Mouse (Mus musculus) hindbrain, postnatal 0 days (tissue): ENCODE measurements around the gene Sned1. TPM values are rescaled to one million over a fixed set of nuclear protein-coding genes. Genes with fewer than 3 reads are reported as not detected.
A peak's percentile ranks its signal among the peaks of the same experiment; 100 is the strongest.

Experiments used
- ATAC-seq: fragments of 200-750 bp; cut with Nextera tagmentation; 2 replicates; pipeline ENCODE4 v1.8.0; 2017; ENCODE audit warnings: mild to moderate bottlenecking, moderate TSS enrichment, moderate library complexity
- DNase-seq: peaks from one replicate; pipeline ENCODE4 v3.0.0-alpha.2; 2015; ENCODE audit warnings: low spot score
- H3K27ac ChIP-seq: fragments of 300-500 bp; sonication (generic); 2 replicates; pipeline ENCODE4 v1.5.1; 2014; ENCODE audit warnings: mild to moderate bottlenecking
- H3K27me3 ChIP-seq: fragments of 300-500 bp; sonication (generic); 2 replicates; pipeline ENCODE4 v1.6.1; 2014; ENCODE audit warnings: low read length, mixed read lengths; ENCODE audit not compliant: insufficient read depth
- H3K36me3 ChIP-seq: fragments of 300-500 bp; sonication (generic); 2 replicates; pipeline ENCODE4 v1.6.1; 2014; ENCODE audit warnings: low read length, mixed read lengths; ENCODE audit not compliant: insufficient read depth
- H3K4me1 ChIP-seq: fragments of 300-500 bp; sonication (generic); 2 replicates; pipeline ENCODE4 v1.6.1; 2014; ENCODE audit warnings: antibody characterized with exemption, low read length, mixed read lengths; ENCODE audit not compliant: insufficient read depth
- H3K4me2 ChIP-seq: fragments of 300-500 bp; sonication (generic); 2 replicates; pipeline ENCODE4 v1.6.1; 2014; ENCODE audit warnings: low read depth, mild to moderate bottlenecking, low read length, moderate library complexity, mixed read lengths
- H3K4me3 ChIP-seq: fragments of 300-500 bp; sonication (generic); 2 replicates; pipeline ENCODE4 v1.5.1; 2014; ENCODE audit warnings: low read length
- H3K9ac ChIP-seq: fragments of 300-500 bp; sonication (generic); replicated peaks from 2 replicates; pipeline ENCODE4 v1.6.1; 2014; ENCODE audit warnings: mild to moderate bottlenecking, low read length, moderate library complexity, mixed read lengths
- H3K9me3 ChIP-seq: fragments of 300-500 bp; sonication (generic); 2 replicates; pipeline ENCODE4 v1.6.1; 2016; ENCODE audit warnings: low read length, mixed read lengths
- CTCF ChIP-seq: IDR thresholded peaks from 2 replicates; pipeline ENCODE4 v1.5.1; 2016; ENCODE audit warnings: antibody characterized with exemption, control low read depth, low read depth
- WGBS: fragments of 180-500 bp; shearing (Covaris S2); extraction: QIAGEN DNeasy Blood & Tissue Kit; methylation state at CpG from one replicate; pipeline ENCODE4 v1.1.7; 2014; 5-methylcytosine and 5-hydroxymethylcytosine counted together
- polyA plus RNA-seq: library from polyadenylated mRNA; unstranded; fragments of >200 nt; fragmentation: Nextera tagmentation; extraction: Ambion mirVana; gene quantifications from 2 replicates; pipeline ENCODE4 v1.2.1, GENCODE M21; 2015
- total RNA-seq: library from RNA; depleted of rRNA; stranded (reverse); fragments of >200 nt; gene quantifications from 2 replicates; pipeline ENCODE4 v1.2.3, GENCODE M21; 2014

Gene Sned1
- total and polyA plus RNA-seq, 2 experiments from 2014 or later = 9.2 to 33.7 TPM

GRCm38 (mm10) chr1:93245936-93246335 is 10.3 kb downstream of the Sned1 start:
- no peak overlapping the region for H3K4me2 ChIP-seq
- H3K36me3 ChIP-seq = no peaks in the 10 kb centered on the region
- no peaks in the 10 kb centered on the region for H3K4me1 ChIP-seq
- H3K27me3 ChIP-seq = no peaks in the 10 kb centered on the region
- 74% methylated on average over 2 of the region's 2 CpGs for WGBS
- H3K9me3 ChIP-seq = no peaks in the 10 kb centered on the region
- ATAC-seq (no peak), DNase-seq (no peak)
- no peak overlapping the region for H3K4me3 ChIP-seq
- no peak overlapping the region for H3K9ac ChIP-seq
- TF ChIP-seq CTCF = no peak
- H3K27ac ChIP-seq = no peak overlapping the region

GRCm38 (mm10) chr1:93252586-93252985 is 16.9 kb downstream of the Sned1 start:
- no peak for TF ChIP-seq CTCF

GRCm38 (mm10) chr1:93255761-93256160 is 20.1 kb downstream of the Sned1 start:
- Histone ChIP-seq H3K4me1 (no peaks in the 10 kb centered on the region), H3K36me3 (no peaks in the 10 kb centered on the region), H3K27ac (no peak overlapping the region), H3K4me2 (no peak overlapping the region), H3K27me3 (no peaks in the 10 kb centered on the region), H3K9me3 (no peaks in the 10 kb centered on the region), H3K4me3 (no peak overlapping the region), H3K9ac (no peak overlapping the region)
- DNase-seq = no peak
- TF ChIP-seq CTCF = no peak
- no peak for ATAC-seq
- WGBS = 90% methylated on average over 7 of the region's 7 CpGs

More at GRCm38 (mm10) chr1:93252586-93252985, 16.9 kb downstream of the Sned1 start:
- DNase-seq = no peak
- H3K9ac ChIP-seq = no peak overlapping the region
- 56% methylated on average over 2 of the region's 2 CpGs for WGBS
- H3K27me3 ChIP-seq = no peaks in the 10 kb centered on the region
- H3K27ac ChIP-seq = no peak overlapping the region
- no peaks in the 10 kb centered on the region for H3K4me1 ChIP-seq
- H3K9me3 ChIP-seq = no peaks in the 10 kb centered on the region
- ATAC-seq = no peak
- H3K4me3 ChIP-seq = no peak overlapping the region
- no peaks in the 10 kb centered on the region for H3K36me3 ChIP-seq
- no peak overlapping the region for H3K4me2 ChIP-seq

- H3K4me1 ChIP-seq = no peaks in the 10 kb centered on the region
- no peak overlapping the region for H3K27ac ChIP-seq
- no peaks in the 10 kb centered on the region for H3K9me3 ChIP-seq
- ATAC-seq (no peak), DNase-seq (no peak)
- H3K9ac ChIP-seq = no peak overlapping the region
- H3K27me3 ChIP-seq = no peaks in the 10 kb centered on the region
- no peak overlapping the region for H3K4me2 ChIP-seq
- no peaks in the 10 kb centered on the region for H3K36me3 ChIP-seq
- TF ChIP-seq CTCF = no peak
- H3K4me3 ChIP-seq = no peak overlapping the region
- 86% methylated on average over 1 of the region's 1 CpGs for WGBS
Observed at GRCm38 (mm10) chr1:93257560-93257959, 21.9 kb downstream of the Sned1 start.

GRCm38 (mm10) chr1:93267207-93267606 is 31.6 kb downstream of the Sned1 start:
- Histone ChIP-seq H3K4me3 (no peak overlapping the region), H3K27me3 (no peaks in the 10 kb centered on the region), H3K27ac (no peak overlapping the region), H3K36me3 (no peaks in the 10 kb centered on the region), H3K4me1 (no peaks in the 10 kb centered on the region), H3K4me2 (no peak overlapping the region), H3K9ac (no peak overlapping the region), H3K9me3 (no peaks in the 10 kb centered on the region)
- whole genome bisulfite sequencing = 60% methylated on average over 3 of the region's 3 CpGs
- no peak for TF ChIP-seq CTCF
- DNase-seq (peak; percentile 34), ATAC-seq (no peak)

- no peak for ATAC-seq
- TF ChIP-seq CTCF = no peak
- H3K36me3 ChIP-seq = no peaks in the 10 kb centered on the region
- WGBS = 85% methylated on average over 2 of the region's 2 CpGs
- no peak overlapping the region for H3K4me3 ChIP-seq
- no peak for DNase-seq
- no peaks in the 10 kb centered on the region for H3K4me1 ChIP-seq
- H3K9me3 ChIP-seq = no peaks in the 10 kb centered on the region
- H3K9ac ChIP-seq = no peak overlapping the region
- H3K27me3 ChIP-seq = no peaks in the 10 kb centered on the region
- H3K27ac ChIP-seq = no peak overlapping the region
- no peak overlapping the region for H3K4me2 ChIP-seq
Observed at GRCm38 (mm10) chr1:93268246-93268645, 32.6 kb downstream of the Sned1 start.

GRCm38 (mm10) chr1:93270516-93271240 is 35.0 kb downstream of the Sned1 start:
- no peak overlapping the region for H3K4me2 ChIP-seq
- 72% methylated on average over 3 of the region's 3 CpGs for WGBS
- ATAC-seq (no peak), DNase-seq (no peak)
- H3K27ac ChIP-seq = no peak overlapping the region
- TF ChIP-seq CTCF = no peak
- H3K9ac ChIP-seq = no peak overlapping the region
- H3K9me3 ChIP-seq = no peaks in the 10 kb centered on the region
- H3K4me3 ChIP-seq = no peak overlapping the region
- no peaks in the 10 kb centered on the region for H3K27me3 ChIP-seq
- no peaks in the 10 kb centered on the region for H3K36me3 ChIP-seq
- no peaks in the 10 kb centered on the region for H3K4me1 ChIP-seq
